Mouse (Mus musculus) lung, postnatal 0 days (tissue): ENCODE measurements around the gene Fuca2.

ENCODE experiments used
- CTCF ChIP-seq: IDR thresholded peaks from 2 replicates; pipeline ENCODE4 v1.5.1; 2016; ENCODE audit warnings: antibody characterized with exemption, mild to moderate bottlenecking
- EP300 ChIP-seq: IDR thresholded peaks from 2 replicates; pipeline ENCODE4 v1.6.1; 2016; ENCODE audit warnings: antibody characterized with exemption, mild to moderate bottlenecking, control low read depth

- TF ChIP-seq EP300 (no peak), CTCF (no peak)
Observed at GRCm38 (mm10) chr10:13453200-13453990, 45.9 kb upstream of the Fuca2 start.
